Mouse (Mus musculus) liver, embryonic 14.5 days (tissue): ENCODE measurements around the gene Alg14. TPM values are rescaled to one million over a fixed set of nuclear protein-coding genes. Genes with fewer than 3 reads are reported as not detected.

ENCODE experiments used
- ATAC-seq: fragments of 200-750 bp; cut with Nextera tagmentation; 2 replicates; pipeline ENCODE4 v1.8.0; 2017; ENCODE audit warnings: moderate number of reproducible peaks, mild to moderate bottlenecking, moderate library complexity; ENCODE audit not compliant: insufficient read depth
- DNase-seq, 3 experiments: peaks; one replicate each; pipeline ENCODE4 v3.0.0-alpha.2; 2012 to 2013; ENCODE audit warnings: low read depth in 3 of 3, low spot score in 3 of 3
- H3K27ac ChIP-seq: fragments of 300-500 bp; sonication (generic); 2 replicates; pipeline ENCODE4 v1.5.1; 2014; ENCODE audit warnings: moderate library complexity, mild to moderate bottlenecking, control low read depth, inconsistent platforms
- H3K27me3 ChIP-seq: fragments of 300-500 bp; sonication (generic); 2 replicates; pipeline ENCODE4 v1.6.1; 2014; ENCODE audit warnings: mild to moderate bottlenecking, low read length, moderate library complexity; ENCODE audit not compliant: control insufficient read depth, insufficient read depth
- H3K36me3 ChIP-seq: fragments of 300-500 bp; sonication (generic); replicated peaks from 2 replicates; pipeline ENCODE4 v1.6.1; 2014; ENCODE audit warnings: low read depth; ENCODE audit not compliant: control insufficient read depth, insufficient read depth
- H3K4me1 ChIP-seq, 2 experiments: fragments of 200-500 bp in 1 of 2; fragments of 300-500 bp in 1 of 2; sonication (generic) in 1 of 2; replicated peaks; 2 replicates each; pipeline ENCODE4 v1.6.1; 2012 to 2014; ENCODE audit warnings: antibody characterized with exemption in 1 of 2, inconsistent platforms in 1 of 2, low read length in 1 of 2; ENCODE audit not compliant: control insufficient read depth in 2 of 2, insufficient read depth in 2 of 2
- H3K4me2 ChIP-seq: fragments of 300-500 bp; sonication (generic); 2 replicates; pipeline ENCODE4 v1.6.1; 2014; ENCODE audit warnings: low read depth, mild to moderate bottlenecking, control low read depth, moderate library complexity
- H3K4me3 ChIP-seq, 2 experiments: fragments of 200-500 bp in 1 of 2; fragments of 300-500 bp in 1 of 2; sonication (generic) in 1 of 2; 2 replicates each; pipeline ENCODE4 v1.5.1; 2012 to 2014; ENCODE audit warnings: low read depth in 2 of 2, low read length in 2 of 2, mild to moderate bottlenecking in 2 of 2, control low read depth in 1 of 2, inconsistent platforms in 1 of 2, moderate library complexity in 1 of 2; ENCODE audit not compliant: insufficient read depth in 1 of 2
- H3K9ac ChIP-seq: fragments of 300-500 bp; sonication (generic); replicated peaks from 2 replicates; pipeline ENCODE4 v1.6.1; 2014; ENCODE audit warnings: mild to moderate bottlenecking, control low read depth, moderate library complexity
- H3K9me3 ChIP-seq: fragments of 300-500 bp; sonication (generic); 2 replicates; pipeline ENCODE4 v1.6.1; 2016; ENCODE audit warnings: low read length, mixed read lengths; ENCODE audit not compliant: control insufficient read depth
- CTCF ChIP-seq: IDR thresholded peaks from 2 replicates; pipeline ENCODE4 v1.5.1; 2016; ENCODE audit warnings: antibody characterized with exemption, low read depth, control low read depth
- EP300 ChIP-seq: IDR thresholded peaks from 2 replicates; pipeline ENCODE4 v1.6.1; 2016; ENCODE audit warnings: antibody characterized with exemption, low read depth
- WGBS: fragments of 180-500 bp; shearing (Covaris S2); extraction: QIAGEN DNeasy Blood & Tissue Kit; methylation state at CpG from one replicate; pipeline ENCODE4 v1.1.7; 2014; ENCODE audit not compliant: insufficient replicate concordance; 5-methylcytosine and 5-hydroxymethylcytosine counted together
- polyA plus RNA-seq, 2 experiments: library from polyadenylated mRNA; depleted of rRNA in 1 of 2; stranded (reverse) in 1 of 2; unstranded in 1 of 2; fragments of >200 nt; fragmentation: Nextera tagmentation in 1 of 2; extraction: Ambion mirVana in 1 of 2; gene quantifications; 2 replicates each; pipeline versions ENCODE4 v1.2.1 to v1.2.3; 2012 to 2014

The Alg14 gene
- polyA plus RNA-seq, 2 experiments, result 6.5 to 18.8 TPM

DNA sequence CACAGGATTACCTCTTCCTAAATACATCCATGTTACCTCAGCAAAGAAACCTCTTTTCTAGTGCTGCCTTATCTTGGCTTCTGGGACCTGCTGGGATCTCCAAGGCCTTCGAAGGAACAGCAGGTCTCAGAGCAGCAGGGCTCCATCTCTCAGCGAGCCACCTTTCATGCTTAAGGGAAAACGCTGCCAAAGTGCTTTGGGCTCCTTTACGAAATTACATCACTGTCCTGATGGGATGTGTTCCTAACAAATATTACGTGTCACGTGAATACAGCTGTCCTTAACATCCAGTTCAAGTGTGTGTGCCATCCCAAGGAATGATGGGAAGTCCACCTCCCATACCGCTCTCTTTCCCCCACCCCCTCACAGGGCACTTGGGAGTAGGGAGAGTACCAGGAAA is 31.5 kb upstream of the Alg14 start:
- H3K9me3 ChIP-seq, result no peaks in the 10 kb centered on the region
- no peak for TF ChIP-seq CTCF
- no peak for TF ChIP-seq EP300
- peak overlapping the region; percentile 83 for H3K9ac ChIP-seq
- H3K27me3 ChIP-seq, result no peaks in the 10 kb centered on the region
- H3K4me3 ChIP-seq, result peak overlapping the region; percentile 22 to 77; a peak in 3 of 4 replicates
- ATAC-seq, result no peak
- H3K27ac ChIP-seq, result peak overlapping the region; percentile 84
- 77% methylated on average over 7 of the region's 7 CpGs for WGBS
- no peak for DNase-seq
- H3K36me3 ChIP-seq, result peaks cover 6% of the 10 kb centered on the region; the same call in 1 of the 2 replicates
- H3K4me2 ChIP-seq, result peak overlapping the region; percentile 94
- peaks cover 36 to 42% of the 10 kb centered on the region in 2 experiments for H3K4me1 ChIP-seq

DNA sequence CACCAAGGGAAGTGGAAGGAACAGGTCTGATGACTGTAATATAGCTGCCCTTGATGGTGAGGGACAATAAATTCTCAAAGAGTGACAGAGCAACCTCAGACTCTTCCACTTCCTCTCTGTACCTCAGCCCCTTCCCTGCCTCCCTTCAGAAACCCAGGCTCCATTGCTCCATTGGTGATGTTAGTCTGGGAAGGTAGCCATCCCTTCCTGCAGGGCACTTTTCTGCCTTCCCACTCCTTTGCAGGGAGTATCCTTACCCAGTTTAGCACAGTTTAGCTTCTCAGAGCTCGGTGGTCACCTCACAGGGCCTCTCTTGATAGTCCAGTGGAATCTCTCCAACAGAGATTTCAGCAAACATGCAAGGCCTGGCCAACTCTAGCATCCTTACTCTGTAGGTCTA is 30.7 kb upstream of the Alg14 start:
- ATAC-seq (no peak), DNase-seq (no peak)
- TF ChIP-seq EP300 (no peak), CTCF (no peak)
- H3K9me3 ChIP-seq, result no peaks in the 10 kb centered on the region
- WGBS, result 32% methylated on average over 1 of the region's 1 CpGs
- peak overlapping the region; percentile 83 for H3K9ac ChIP-seq
- H3K27me3 ChIP-seq, result no peaks in the 10 kb centered on the region
- H3K27ac ChIP-seq, result peak overlapping the region; percentile 84
- peaks cover 42 to 47% of the 10 kb centered on the region in 2 experiments for H3K4me1 ChIP-seq
- H3K36me3 ChIP-seq, result peaks cover 6% of the 10 kb centered on the region; the same call in 1 of the 2 replicates
- H3K4me2 ChIP-seq, result peak overlapping the region; percentile 94
- H3K4me3 ChIP-seq, result peak overlapping the region; percentile 60 to 77

DNA sequence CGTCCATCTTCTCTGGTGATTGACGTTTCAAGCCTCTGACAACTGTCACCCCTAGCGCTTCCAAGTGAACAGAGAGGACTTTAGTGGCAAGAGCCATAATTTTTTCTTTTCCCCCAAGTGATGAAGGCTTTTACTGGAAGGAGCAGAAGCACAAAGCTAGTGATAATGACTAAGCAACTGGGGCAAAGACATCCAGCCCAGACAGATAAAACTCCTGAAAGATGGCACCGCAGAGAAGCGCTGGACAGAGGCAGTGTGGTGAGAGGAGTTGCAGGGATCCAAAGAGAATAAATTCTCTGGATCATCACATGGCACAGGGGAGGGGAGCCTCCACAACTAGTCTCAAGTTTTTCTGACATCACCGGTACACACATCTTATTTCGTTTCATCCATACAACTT is 30.3 kb upstream of the Alg14 start:
- Histone ChIP-seq H3K36me3 (peaks cover 6% of the 10 kb centered on the region; the same call in 1 of the 2 replicates), H3K9me3 (no peaks in the 10 kb centered on the region), H3K4me2 (peak overlapping the region; percentile 94), H3K27ac (peak overlapping the region; percentile 84), H3K4me1 (peaks cover 44 to 49% of the 10 kb centered on the region in 2 experiments), H3K9ac (peak overlapping the region; percentile 83), H3K4me3 (peak overlapping the region; percentile 60 to 77), H3K27me3 (no peaks in the 10 kb centered on the region)
- peak; percentile 19; the same call in 1 of the 2 replicates for ATAC-seq
- peak in 2 of 3 experiments; percentile 63 to 64 for DNase-seq
- TF ChIP-seq CTCF, result no peak
- TF ChIP-seq EP300, result peak; percentile 38
- WGBS, result 30% methylated on average over 7 of the region's 7 CpGs

DNA sequence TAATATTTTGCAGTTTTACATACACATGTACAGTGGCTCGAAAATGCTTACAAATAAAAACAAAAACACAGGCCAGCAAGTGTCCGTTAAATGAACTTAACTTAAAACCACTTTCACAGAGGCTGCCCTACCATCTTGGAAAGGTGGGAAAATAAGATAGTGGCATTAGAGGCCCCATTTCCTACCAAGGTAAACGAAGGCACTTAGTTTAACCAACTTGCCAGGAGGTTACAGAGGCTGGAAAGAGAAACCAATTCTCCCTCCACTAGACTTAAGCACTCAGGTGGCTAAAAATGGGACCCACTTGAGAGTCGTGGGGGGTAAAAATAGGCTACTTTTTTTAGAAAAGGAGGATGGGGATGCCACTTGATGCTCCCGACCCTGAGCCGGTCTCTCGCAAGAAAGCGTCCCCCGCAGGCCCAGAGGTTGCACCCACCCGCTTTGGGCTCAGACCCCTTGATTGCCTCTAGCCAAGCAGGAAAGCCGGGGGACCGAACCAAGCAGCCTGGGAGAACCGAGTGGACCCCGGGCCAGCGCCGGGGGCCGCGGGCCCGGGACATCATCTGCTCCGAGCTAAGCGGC is 29.5 kb upstream of the Alg14 start:
- Histone ChIP-seq H3K4me3 (peak overlapping the region; percentile 60 to 77), H3K27ac (peak overlapping the region; percentile 89), H3K9ac (peak overlapping the region; percentile 83), H3K36me3 (peaks cover 6% of the 10 kb centered on the region; the same call in 1 of the 2 replicates), H3K4me2 (peak overlapping the region; percentile 94), H3K9me3 (no peaks in the 10 kb centered on the region), H3K27me3 (no peaks in the 10 kb centered on the region), H3K4me1 (peaks cover 52 to 57% of the 10 kb centered on the region in 2 experiments)
- peak in 1 of 3 experiments; percentile 61 for DNase-seq
- no peak for ATAC-seq
- TF ChIP-seq CTCF (no peak), EP300 (peak; percentile 37; the same call in 1 of the 2 replicates)
- WGBS, result 3% methylated on average over 21 of the region's 21 CpGs

DNA sequence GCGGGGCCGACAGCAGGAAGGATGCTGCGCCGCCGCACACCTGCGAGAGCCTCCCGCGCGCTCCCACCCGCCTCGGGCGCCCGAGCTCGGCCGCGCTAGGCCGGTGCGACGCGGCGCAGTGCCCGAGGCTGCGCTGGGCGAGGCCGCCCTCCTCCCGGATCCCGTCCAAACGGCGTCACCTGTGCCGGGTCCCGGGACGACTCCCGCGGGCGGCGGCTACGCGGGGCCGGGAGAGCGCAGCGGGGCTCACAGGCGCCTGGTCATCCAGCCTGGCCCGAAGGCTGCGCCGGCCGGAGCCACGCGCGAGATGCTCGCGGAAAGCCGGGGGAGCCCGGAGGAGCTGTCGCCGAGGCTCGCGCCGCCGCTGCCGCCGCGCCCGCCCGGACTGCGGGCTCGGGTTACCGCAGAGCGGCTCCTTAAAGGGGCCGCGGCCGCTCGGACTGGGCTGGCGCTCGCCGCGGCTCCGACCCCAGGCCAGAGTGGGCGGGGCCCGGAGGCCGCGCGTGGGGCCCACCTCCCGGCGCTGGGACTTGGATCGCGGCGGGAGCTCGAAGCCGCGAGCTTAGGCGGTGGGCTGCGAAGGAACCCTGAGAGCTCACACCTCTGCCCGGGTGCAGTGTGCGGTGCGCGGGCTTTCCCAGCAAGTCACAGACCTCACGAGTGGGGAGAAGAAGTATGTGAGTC is 28.9 kb upstream of the Alg14 start:
- H3K27ac ChIP-seq, result peak overlapping the region; percentile 89
- TF ChIP-seq EP300, result no peak
- no peak for TF ChIP-seq CTCF
- H3K36me3 ChIP-seq, result peaks cover 4% of the 10 kb centered on the region; the same call in 1 of the 2 replicates
- DNase-seq (no peak), ATAC-seq (peak; percentile 74)
- H3K4me2 ChIP-seq, result peak overlapping the region; percentile 94
- H3K9me3 ChIP-seq, result no peaks in the 10 kb centered on the region
- peak overlapping the region; percentile 83 for H3K9ac ChIP-seq
- WGBS, result under 1% methylated on average over 85 of the region's 97 CpGs
- H3K4me3 ChIP-seq, result peak overlapping the region; percentile 60 to 77
- H3K27me3 ChIP-seq, result no peaks in the 10 kb centered on the region
- peaks cover 55 to 63% of the 10 kb centered on the region in 2 experiments for H3K4me1 ChIP-seq
